Mouse (Mus musculus) CD4-positive naive resting alpha-beta T cell, adult 76 days (primary cell): ENCODE data around the gene Hist1h2ak. TPM values are rescaled to one million over a fixed set of nuclear protein-coding genes. Genes with fewer than 3 reads are reported as not detected.

Experiments used
- total RNA-seq: library from RNA; stranded (reverse); gene quantifications from one replicate; pipeline ENCODE4 v1.2.4, GENCODE M21; 2023

Gene Hist1h2ak
- 29.1 TPM for total RNA-seq

DNA sequence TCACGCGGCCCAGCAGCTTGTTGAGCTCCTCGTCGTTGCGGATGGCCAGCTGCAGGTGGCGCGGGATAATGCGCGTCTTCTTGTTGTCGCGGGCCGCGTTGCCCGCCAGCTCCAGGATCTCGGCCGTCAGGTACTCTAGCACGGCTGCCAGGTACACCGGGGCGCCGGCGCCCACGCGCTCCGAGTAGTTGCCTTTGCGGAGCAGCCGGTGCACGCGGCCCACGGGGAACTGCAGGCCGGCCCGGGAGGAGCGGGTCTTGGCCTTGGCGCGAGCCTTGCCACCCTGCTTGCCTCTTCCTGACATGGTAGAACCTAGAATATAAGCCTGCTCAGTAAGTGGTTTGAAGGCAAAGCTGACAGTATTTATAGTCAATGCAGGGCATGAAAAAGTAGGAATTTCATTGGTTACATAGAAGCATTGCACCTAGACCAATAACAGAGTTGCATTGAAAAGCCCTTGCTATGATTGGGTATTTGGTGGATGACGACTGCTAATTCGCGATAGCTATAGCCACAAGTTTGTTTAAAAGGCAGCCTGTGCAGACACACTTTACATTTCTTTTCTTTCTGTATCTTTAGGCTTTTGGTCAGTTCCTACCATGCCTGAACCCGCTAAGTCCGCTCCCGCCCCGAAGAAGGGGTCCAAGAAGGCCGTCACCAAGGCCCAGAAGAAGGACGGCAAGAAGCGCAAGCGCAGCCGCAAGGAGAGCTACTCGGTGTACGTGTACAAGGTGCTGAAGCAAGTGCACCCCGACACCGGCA is at the start of gene Hist1h2ak, which contains the start of gene Hist1h2bn:
Gene Hist1h2ak, minus strand, starts transcription at position 304 of the 762 bp plus-strand sequence.
Gene Hist1h2bn, plus strand, starts transcription at position 600 of the 762 bp plus-strand sequence.

DNA sequence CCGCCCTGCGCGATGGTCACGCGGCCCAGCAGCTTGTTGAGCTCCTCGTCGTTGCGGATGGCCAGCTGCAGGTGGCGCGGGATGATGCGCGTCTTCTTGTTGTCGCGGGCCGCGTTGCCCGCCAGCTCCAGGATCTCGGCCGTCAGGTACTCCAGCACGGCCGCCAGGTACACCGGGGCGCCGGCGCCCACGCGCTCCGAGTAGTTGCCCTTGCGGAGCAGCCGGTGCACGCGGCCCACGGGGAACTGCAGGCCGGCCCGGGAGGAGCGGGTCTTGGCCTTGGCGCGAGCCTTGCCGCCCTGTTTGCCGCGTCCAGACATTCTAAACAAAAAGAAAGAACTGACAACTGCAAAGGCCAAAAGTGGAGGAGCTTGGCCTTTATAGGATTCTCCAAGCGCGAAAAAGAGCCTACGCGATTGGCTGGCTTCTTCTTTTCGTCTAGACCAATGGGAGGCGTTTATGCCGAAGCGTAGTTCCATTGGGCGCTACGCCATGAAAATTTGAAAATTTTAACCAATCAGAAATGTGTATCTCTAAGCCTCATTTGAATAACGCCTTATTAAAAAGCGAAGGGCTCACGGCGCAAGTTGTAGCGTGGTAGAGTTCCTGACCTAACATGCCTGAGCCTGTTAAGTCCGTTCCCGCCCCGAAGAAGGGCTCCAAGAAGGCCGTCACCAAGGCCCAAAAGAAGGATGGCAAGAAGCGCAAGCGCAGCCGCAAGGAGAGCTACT is 33.4 kb upstream of the Hist1h2ak start, which contains the start of the genes Hist1h2an and Hist1h2bp:
Gene Hist1h2an, minus strand, starts transcription at position 320 of the 731 bp plus-strand sequence.
Gene Hist1h2bp, plus strand, starts transcription at position 563 of the 731 bp plus-strand sequence.

DNA sequence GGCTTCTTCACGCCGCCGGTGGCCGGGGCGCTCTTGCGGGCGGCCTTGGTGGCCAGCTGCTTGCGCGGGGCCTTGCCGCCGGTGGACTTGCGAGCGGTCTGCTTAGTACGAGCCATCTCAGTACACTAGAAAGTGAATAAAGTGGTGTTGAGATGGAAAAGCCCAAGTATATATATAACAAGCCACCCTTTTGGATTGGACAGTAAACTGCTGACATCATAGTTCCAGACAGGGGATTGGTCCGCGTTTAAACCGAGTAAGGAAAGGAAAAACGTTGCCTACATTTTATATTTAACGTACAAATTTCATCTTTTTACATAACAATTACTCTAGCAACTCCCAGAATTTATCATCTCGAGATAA is 29.6 kb upstream of the Hist1h2ak start, which contains the start of gene Hist1h3i:
Gene Hist1h3i, minus strand, starts transcription at position 116 of the 363 bp plus-strand sequence.

DNA sequence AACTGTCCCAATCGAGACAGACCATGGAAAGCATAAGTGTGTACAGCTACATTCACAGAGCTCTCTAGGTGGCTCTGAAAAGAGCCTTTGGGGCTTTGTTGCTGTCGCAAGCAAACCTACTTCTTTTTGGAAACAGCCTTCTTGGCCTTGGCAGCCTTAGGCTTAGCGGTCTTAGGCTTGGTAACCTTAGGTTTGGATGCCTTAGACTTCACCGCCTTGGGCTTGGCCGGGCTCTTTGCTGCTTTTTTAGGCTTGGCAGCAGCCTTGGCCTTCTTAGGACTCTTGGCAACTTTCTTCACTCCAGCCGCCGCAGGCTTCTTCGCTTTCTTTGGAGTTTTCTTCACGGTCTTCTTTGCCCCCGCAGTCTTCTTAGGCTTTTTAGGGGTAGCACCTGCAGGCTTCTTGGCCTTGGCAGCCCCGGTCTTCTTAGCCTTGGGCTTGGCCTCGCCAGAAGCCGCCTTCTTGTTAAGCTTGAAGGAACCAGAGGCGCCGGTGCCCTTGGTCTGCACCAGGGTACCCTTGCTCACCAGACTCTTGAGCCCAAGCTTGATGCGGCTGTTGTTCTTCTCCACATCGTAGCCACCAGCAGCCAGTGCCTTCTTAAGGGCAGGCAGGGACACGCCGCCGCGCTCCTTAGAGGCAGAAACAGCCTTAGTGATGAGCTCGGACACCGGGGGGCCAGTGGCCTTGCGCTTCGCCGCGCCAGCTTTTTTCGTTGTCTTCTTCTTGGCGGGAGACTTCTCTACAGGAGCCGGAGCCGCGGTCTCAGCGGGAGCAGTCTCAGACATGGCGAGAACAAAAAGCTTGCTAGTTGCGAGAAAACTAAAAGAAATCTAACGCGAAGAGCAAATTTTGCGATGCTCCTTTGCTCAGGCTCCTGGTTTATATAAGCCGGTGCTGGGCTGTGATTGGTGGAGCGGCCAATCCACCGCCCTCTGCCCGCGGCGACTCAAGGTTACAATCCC is 26.4 kb upstream of the Hist1h2ak start, which contains the start of gene Hist1h1b:
Gene Hist1h1b, minus strand, starts transcription at position 859 of the 965 bp plus-strand sequence.

DNA sequence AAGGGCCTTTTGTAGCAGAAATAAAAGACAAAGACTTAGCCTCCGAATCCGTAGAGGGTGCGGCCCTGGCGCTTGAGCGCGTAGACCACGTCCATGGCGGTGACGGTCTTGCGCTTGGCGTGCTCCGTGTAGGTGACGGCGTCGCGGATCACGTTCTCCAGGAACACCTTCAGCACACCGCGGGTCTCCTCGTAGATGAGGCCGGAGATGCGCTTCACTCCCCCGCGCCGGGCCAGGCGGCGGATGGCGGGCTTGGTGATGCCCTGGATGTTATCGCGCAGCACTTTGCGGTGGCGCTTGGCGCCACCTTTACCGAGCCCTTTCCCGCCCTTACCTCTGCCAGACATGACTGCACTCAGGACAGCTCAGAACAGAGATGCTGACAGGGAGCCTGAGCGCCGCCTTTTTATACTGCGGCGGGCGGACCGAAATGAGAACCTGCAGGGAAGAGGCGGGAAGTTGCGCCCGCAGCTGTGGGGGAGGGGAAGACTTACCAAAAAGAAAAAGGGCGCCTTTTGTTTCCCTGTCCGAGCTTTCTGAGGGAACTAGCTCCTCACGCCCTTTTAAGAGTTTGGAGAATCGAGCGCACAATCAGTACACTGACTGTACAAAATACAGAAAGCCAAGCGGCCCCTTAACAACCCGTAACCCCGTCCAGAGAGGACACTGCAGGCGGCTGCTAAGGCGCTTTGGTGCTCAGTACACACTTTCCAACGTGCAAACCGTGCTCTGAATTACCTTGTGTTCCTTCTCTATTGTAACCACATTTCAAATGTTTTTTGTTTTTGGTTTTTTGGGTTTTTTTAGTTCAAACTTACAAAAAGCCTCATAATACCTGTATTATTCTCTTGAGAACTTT is 3.2 kb downstream of the Hist1h2ak start, which contains the start of gene Hist1h4k:
Gene Hist1h4k, minus strand, starts transcription at position 347 of the 859 bp plus-strand sequence.

DNA sequence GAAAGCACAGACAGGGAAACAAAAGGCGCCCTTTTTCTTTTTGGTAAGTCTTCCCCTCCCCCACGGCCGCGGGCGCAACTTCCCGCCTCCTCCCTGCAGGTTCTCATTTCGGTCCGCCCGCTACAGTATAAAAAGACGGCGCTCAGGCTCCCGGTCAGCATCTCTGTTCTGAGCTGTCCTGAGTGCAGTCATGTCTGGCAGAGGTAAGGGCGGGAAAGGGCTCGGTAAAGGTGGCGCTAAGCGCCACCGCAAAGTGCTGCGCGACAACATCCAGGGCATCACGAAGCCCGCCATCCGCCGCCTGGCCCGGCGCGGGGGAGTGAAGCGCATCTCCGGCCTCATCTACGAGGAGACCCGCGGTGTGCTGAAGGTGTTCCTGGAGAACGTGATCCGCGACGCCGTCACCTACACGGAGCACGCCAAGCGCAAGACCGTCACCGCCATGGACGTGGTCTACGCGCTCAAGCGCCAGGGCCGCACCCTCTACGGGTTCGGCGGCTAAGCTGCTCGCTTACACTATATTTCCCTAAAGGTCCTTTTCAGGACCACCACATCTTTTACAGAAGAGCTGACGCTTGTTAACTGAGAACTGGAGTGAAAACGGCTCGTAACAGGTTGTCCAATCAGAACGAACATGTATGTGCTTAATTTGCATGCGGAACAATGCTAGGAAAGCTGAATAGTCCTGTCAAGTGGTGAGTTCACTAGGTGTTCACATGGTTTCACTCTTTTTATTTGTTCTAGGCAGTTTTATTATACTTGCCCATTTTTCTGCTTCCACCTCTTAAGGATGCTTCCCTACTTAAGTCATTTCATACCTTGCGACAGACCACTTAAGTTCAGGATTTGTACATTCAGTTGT is 18.5 kb downstream of the Hist1h2ak start, which contains the start of gene Hist1h4j:
Gene Hist1h4j, plus strand, starts transcription at position 159 of the 862 bp plus-strand sequence.

DNA sequence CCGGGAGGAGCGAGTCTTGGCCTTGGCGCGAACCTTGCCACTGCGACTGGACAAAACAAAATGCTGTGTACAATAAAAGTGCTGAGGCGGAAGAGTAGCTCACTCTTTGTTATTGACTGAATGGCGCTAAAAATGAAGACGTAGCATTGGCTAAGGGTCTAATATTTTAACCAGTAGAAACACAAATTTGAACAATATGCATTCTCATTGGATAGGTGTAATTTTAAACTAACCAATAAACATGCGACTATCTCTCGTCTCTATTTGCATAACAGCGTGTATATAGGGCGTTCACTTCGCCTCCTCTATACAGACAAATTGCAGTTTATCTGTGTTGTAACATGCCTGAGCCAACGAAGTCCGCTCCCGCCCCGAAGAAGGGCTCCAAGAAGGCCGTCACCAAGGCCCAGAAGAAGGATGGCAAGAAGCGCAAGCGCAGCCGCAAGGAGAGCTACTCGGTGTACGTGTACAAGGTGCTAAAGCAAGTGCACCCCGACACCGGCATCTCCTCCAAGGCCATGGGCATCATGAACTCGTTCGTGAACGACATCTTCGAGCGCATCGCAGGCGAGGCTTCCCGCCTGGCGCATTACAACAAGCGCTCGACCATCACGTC is 31.8 kb downstream of the Hist1h2ak start, which contains the start of gene Hist1h2bm:
Gene Hist1h2bm, plus strand, starts transcription at position 288 of the 616 bp plus-strand sequence.

DNA sequence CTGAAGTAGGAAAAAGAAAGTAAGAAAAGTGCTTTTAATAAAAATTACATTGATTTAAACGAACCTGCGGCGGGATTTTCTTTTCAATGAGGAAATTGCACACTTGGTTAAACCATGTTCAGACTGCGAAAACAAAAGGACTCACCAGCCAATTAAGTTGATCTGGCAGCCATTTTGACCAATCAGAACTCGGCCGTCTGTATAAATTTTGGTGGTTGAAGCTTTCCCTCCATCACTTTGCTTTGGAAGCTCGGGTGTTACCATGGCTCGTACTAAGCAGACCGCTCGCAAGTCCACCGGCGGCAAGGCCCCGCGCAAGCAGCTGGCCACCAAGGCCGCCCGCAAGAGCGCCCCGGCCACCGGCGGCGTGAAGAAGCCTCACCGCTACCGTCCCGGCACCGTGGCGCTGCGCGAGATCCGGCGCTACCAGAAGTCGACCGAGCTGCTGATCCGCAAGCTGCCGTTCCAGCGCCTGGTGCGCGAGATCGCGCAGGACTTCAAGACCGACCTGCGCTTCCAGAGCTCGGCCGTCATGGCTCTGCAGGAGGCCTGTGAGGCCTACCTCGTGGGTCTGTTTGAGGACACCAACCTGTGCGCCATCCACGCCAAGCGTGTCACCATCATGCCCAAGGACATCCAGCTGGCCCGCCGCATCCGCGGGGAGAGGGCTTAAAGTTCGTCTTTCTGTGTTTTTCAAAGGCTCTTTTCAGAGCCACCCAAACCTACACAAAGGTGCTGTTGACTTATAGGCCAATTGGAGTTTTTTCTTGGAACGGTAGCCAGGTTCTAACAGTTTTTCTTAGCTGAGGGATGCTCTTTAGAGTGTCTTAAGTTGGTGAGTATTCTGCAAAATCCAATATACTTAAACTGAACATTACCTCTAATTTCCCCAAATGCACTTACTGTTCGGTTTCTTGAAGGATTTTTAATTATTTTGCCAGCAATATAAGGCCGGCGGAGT is 36.0 kb downstream of the Hist1h2ak start, which contains the start of gene Hist1h3h:
Gene Hist1h3h, plus strand, starts transcription at position 263 of the 961 bp plus-strand sequence.

DNA sequence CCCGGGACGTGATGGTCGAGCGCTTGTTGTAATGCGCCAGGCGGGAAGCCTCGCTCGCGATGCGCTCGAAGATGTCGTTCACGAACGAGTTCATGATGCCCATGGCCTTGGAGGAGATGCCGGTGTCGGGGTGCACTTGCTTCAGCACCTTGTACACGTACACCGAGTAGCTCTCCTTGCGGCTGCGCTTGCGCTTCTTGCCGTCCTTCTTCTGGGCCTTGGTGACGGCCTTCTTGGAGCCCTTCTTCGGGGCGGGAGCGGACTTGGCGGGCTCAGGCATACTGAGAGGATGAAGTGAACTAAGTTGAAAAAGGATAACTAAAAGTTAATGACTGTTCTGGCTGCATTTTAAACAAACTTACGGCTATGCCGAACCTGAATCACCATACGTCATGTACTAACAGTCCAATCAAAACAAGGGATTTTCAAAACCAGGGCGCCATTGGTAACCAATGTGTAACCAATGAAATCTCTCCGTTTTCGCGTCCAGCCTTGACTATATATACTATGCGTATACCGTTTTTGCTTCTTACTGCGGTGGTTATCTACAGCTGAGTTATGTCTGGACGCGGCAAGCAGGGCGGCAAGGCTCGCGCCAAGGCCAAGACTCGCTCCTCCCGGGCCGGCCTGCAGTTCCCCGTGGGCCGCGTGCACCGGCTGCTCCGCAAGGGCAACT is 37.6 kb downstream of the Hist1h2ak start, which contains the start of the genes Hist1h2bl and Hist1h2ai:
Gene Hist1h2bl, minus strand, starts transcription at position 280 of the 676 bp plus-strand sequence.
Gene Hist1h2ai, plus strand, starts transcription at position 559 of the 676 bp plus-strand sequence.

Other genes with a start within 250 kb of the Hist1h2ak start
- gene Zkscan8, start 222.7 kb downstream of the Hist1h2ak start, total RNA-seq: 8.9 TPM
- gene Olfr1366, start 211.0 kb downstream of the Hist1h2ak start, total RNA-seq: not detected
- gene Olfr1535, start 193.9 kb downstream of the Hist1h2ak start, total RNA-seq: not detected
- gene Olfr1364, start 172.1 kb downstream of the Hist1h2ak start, total RNA-seq: not detected
- gene Olfr1362, start 139.8 kb downstream of the Hist1h2ak start, total RNA-seq: not detected
- not detected for gene Olfr11, start 111.3 kb downstream of the Hist1h2ak start, total RNA-seq
- gene Olfr1361, start 90.4 kb downstream of the Hist1h2ak start, total RNA-seq: not detected
- gene Olfr1360, start 76.4 kb downstream of the Hist1h2ak start, total RNA-seq: not detected
- not detected for gene Olfr1359, start 55.7 kb downstream of the Hist1h2ak start, total RNA-seq
- 38.5 TPM for gene Hist1h2bl, start 37.7 kb downstream of the Hist1h2ak start, total RNA-seq
- gene Hist1h2ai, start 37.4 kb downstream of the Hist1h2ak start, total RNA-seq: 23.2 TPM
- 51.3 TPM for gene Hist1h3h, start 36.2 kb downstream of the Hist1h2ak start, total RNA-seq
- 9.1 TPM for gene Hist1h2bm, start 31.8 kb downstream of the Hist1h2ak start, total RNA-seq
- gene Hist1h4j, start 18.8 kb downstream of the Hist1h2ak start, total RNA-seq: 8.5 TPM
- gene Hist1h4k, start 3.3 kb downstream of the Hist1h2ak start, total RNA-seq: 192 TPM
- gene Hist1h2bn, start 296 bp upstream of the Hist1h2ak start, total RNA-seq: 72.0 TPM
- 15.4 TPM for gene Hist1h1b, start 26.8 kb upstream of the Hist1h2ak start, total RNA-seq
- 103 TPM for gene Hist1h3i, start 29.5 kb upstream of the Hist1h2ak start, total RNA-seq
- gene Hist1h2an, start 33.4 kb upstream of the Hist1h2ak start, total RNA-seq: 12.5 TPM
- 14.0 TPM for gene Hist1h2bp, start 33.6 kb upstream of the Hist1h2ak start, total RNA-seq
- gene Hist1h2bq, start 56.4 kb upstream of the Hist1h2ak start, total RNA-seq: 25.5 TPM
- 52.1 TPM for gene Hist1h2ao, start 56.6 kb upstream of the Hist1h2ak start, total RNA-seq
- 202 TPM for gene Hist1h4m, start 57.9 kb upstream of the Hist1h2ak start, total RNA-seq
- not detected for gene Hist1h4n, start 78.4 kb upstream of the Hist1h2ak start, total RNA-seq
- gene Hist1h2ap, start 79.7 kb upstream of the Hist1h2ak start, total RNA-seq: 61.1 TPM
- 25.7 TPM for gene Hist1h2br, start 79.9 kb upstream of the Hist1h2ak start, total RNA-seq
- 3.5 TPM for gene Zfp184, start 191.3 kb upstream of the Hist1h2ak start, total RNA-seq
- not detected for gene Pom121l2, start 227.4 kb upstream of the Hist1h2ak start, total RNA-seq